Mouse (Mus musculus): Measurements from ENCODE around the gene Zdhhc19.
"Not testable (repeated sequence)": the region's sequence is repeated elsewhere in the genome, so short reads cannot be mapped to it uniquely, and the experiment has no call there.

Zdhhc19 gene

DNA sequence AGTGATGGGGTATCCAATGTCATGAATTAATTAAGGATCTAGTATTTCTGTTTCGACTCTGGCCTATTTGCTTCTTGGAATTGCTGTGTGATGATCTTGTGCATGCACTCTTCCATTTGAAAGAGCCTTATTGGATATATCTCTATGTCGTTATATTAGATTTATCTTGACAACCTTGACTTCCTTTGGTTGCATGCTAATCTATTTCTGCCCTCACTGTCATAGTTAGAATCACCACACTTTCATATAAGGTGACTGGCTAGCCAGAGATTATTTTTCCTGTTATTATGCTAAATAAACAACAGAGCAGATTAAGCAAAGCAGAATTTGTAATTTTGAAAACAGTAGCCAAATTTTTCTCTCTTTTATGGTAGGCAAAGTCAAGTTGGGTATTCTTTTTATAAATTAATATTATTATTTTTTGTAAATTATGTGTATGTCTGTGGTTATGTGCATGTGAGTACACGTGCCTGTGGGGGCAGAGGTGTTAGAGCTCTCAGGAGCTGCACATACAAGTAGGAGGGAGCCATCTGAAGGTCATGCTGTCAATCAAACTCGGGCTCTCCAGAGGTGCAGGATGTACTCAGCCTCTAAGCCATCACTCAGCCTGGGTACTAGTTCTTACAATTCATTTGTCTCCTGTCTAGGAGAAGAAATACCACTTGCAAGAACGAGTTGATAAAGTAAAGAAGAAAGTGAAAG, 26.5 kb upstream of the Zdhhc19 start:
- DNase-seq (ENCODE audit: low read depth, low spot score) = no peak
- no peaks in the 10 kb centered on the region for H3K27me3 ChIP-seq (ENCODE audit: control insufficient read depth, insufficient read depth, low read length, poor library complexity, severe bottlenecking)
- H3K36me3 ChIP-seq (ENCODE audit: control insufficient read depth, insufficient read depth, low read length, poor library complexity, severe bottlenecking) = peaks cover 7% of the 10 kb centered on the region; the same call in 1 of the 2 replicates

DNA sequence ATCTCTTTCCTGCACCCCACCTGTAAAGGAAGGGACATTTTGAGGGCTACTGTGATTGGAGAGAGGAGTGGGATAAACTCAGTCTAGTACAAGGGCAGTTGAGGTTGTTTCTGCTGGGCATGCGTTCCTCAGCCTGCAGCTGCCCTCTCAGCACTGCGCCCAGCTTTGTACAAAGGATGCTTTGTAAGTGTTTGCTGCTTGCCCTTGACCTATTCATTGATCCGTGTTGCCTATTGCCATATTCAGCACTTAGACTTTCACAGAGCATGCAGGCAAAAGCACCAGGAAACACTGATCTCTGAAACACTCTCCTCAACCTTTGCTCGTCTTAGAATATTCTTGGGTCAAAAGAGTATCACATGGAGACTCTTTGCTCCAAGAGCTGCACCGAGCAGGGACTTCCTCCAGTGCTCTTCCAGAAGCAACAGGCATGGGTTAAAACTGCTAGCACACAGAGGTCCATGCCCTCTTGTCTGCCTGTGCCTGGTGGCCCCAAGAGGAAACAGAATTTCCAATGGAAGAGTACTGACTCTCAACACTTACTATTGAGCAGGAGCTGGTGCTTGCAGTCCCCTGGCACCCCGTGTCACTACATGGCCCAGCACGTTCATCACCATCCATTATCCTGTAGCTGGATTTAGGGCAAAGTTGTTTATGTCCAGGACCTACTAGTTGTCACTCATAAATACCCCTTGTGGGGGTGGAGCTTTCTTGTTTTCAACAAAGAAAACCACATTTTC, 23.6 kb upstream of the Zdhhc19 start:
- H3K36me3 ChIP-seq (ENCODE audit: control insufficient read depth, insufficient read depth, low read length, poor library complexity, severe bottlenecking) = peaks cover 7% of the 10 kb centered on the region; the same call in 1 of the 2 replicates
- H3K27me3 ChIP-seq (ENCODE audit: control insufficient read depth, insufficient read depth, low read length, poor library complexity, severe bottlenecking) = no peaks in the 10 kb centered on the region
- DNase-seq (ENCODE audit: low read depth, low spot score) = no peak

DNA sequence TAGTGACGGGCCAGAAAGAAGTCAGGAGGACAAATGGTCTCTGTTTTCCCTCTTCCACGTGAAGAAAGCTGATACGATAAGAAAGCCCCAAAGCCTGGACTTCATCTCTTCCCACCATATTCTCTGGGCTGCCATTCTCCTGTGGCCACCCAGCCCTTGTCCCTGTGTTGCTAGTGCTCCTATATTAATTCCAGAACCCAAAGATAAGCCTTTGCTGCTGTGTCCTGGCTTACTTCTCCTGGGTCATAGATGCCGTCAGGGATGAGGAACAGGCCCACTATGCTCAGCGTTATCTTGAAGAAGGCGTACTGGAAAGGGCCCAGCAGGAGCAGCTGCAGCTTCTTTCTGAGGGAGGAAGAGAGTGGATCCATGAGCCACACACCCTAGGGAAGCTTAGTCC, 18.8 kb upstream of the Zdhhc19 start:
- Histone ChIP-seq H3K27me3 (ENCODE audit: control insufficient read depth, insufficient read depth, low read length, poor library complexity, severe bottlenecking) (no peaks in the 10 kb centered on the region), H3K36me3 (ENCODE audit: control insufficient read depth, insufficient read depth, low read length, poor library complexity, severe bottlenecking) (no peaks in the 10 kb centered on the region)
- no peak for DNase-seq (ENCODE audit: low read depth, low spot score)

DNA sequence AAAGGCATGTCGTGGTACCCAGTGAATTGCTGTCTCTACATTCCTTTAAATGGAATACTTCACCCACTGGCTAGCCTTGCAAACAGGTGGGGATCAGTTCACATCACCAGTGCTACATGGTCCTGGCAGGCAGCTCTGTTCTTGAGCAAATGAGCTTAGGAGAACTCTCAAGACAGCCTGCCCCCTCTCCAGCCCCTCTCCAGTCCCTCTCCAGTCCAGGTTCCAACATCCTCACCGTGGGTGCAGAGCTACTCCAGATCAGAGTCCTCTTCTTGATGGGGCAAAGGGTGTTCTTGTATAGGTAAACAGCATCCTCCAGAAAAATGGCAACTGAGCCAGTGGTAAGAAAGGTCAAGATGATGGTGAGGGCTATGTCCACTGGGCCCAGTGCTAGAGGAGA, 16.6 kb upstream of the Zdhhc19 start:
- no peaks in the 10 kb centered on the region for H3K36me3 ChIP-seq (ENCODE audit: control insufficient read depth, insufficient read depth, low read length, poor library complexity, severe bottlenecking)
- no peaks in the 10 kb centered on the region for H3K27me3 ChIP-seq (ENCODE audit: control insufficient read depth, insufficient read depth, low read length, poor library complexity, severe bottlenecking)
- no peak for DNase-seq (ENCODE audit: low read depth, low spot score)

DNA sequence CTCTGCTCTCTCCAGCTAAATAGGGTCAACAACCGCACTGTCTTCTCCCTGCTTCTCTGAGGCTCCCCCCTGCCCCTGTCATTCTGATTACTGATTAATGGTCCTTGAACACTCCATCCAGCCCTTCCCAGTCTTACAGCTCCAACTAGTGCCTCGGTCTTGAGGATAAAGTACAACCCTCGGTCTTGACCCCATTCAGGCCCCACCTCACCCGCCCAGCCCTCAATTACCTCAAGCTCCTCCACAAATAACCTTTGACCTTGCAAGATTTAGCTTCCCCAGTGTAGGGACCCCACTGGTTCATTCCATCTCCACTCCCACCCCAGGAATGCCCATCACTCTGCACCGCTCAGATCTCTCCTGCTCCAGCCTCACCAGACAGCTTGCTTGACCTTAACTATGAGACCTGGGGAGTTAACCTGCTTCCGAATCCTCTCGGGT, 11.6 kb upstream of the Zdhhc19 start:
- Histone ChIP-seq H3K36me3 (ENCODE audit: control insufficient read depth, insufficient read depth, low read length, poor library complexity, severe bottlenecking) (no peaks in the 10 kb centered on the region), H3K27me3 (ENCODE audit: control insufficient read depth, insufficient read depth, low read length, poor library complexity, severe bottlenecking) (no peaks in the 10 kb centered on the region)
- DNase-seq (ENCODE audit: low read depth, low spot score) = no peak

DNA sequence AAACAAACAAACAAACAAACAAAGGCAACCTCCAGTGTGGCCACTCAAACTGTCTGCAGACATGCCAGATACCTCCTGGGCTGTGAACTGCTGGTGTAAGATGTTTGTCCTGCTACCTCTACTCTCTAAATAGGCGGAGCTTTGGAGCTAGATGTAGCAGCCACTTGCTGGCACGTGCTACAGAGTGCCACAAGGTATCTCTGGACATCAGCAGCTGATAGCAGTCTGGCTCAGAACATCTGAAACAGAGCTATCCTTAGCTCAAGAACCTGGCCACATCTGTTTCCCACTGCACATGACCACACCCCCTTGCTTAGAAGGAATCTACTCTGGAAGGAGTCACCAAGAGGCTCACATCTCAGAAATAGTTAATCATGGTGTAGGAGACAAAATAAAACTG, 10.9 kb upstream of the Zdhhc19 start:
- H3K36me3 ChIP-seq (ENCODE audit: control insufficient read depth, insufficient read depth, low read length, poor library complexity, severe bottlenecking) = no peaks in the 10 kb centered on the region
- DNase-seq (ENCODE audit: low read depth, low spot score) = no peak

DNA sequence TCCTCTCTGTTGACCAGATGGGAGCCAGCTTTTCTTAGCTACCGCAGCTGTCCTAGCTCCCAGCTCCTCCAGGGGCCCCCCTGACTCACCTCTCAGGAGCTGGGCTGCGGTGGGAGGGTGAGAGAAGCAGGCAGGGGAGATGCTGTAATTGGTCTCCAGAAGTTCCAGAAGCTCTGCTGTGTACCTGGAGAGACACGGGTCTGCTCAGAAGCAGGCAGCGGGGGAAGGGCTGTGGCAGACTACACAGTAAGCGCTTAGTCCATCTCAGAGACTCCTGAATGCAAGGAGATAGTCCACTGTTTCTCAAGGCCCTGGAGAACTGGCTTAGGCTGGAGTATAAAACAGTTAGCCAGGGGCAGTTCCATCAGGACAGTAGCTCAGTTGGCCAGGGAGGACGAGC, 10.0 kb upstream of the Zdhhc19 start:
- no peak for DNase-seq (ENCODE audit: low read depth, low spot score)
- H3K36me3 ChIP-seq (ENCODE audit: control insufficient read depth, insufficient read depth, low read length, poor library complexity, severe bottlenecking) = no peaks in the 10 kb centered on the region
- H3K27me3 ChIP-seq (ENCODE audit: control insufficient read depth, insufficient read depth, low read length, poor library complexity, severe bottlenecking) = no peaks in the 10 kb centered on the region

More for the DNA sequence above, 10.9 kb upstream of the Zdhhc19 start:
- H3K27me3 ChIP-seq (ENCODE audit: control insufficient read depth, insufficient read depth, low read length, poor library complexity, severe bottlenecking) = no peaks in the 10 kb centered on the region

DNA sequence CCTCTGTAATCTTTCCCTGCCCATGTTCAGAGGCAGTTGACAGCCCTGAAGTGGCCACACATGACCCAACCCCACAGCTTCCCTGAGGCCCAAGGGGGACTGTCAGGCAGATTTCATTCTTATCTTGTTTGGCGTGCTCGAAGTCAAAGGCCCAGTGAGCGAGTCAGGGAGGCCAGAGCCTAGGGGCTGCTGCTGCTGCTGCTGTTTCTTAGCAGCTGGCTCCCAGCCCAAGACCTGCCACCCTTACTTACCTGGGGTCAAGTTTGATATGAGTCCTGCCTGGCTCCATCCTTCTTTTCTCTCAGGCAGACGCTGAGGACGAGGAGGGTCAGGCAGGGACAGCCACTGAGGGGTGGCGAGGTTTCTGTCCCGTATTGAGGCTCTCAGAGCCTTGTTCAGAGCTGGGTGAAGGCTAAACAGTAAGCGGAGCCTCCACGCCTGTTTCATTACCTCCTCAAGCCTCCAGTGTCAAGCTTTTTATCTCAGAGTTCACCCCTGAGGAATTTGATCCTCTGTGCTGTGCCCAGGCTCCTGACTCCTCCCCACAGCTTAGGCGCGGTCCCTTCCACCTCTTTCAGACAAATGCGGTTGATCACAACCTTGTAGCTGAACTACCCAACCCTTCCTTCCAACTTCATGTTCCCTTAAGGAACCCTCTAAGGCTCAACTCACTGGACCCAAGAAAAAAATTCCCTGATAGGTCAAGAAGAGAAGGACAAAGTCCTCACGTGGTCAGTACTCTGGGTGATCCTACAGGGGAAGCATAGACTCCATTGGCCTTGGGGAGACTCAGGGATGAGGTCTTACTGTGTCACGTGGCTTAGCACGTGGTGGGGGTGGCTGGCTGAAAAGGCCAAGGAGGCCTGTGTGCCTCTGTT, 8.6 kb upstream of the Zdhhc19 start, which contains the start of gene Slc51a:
Gene Slc51a, minus strand, starts transcription at position 646 of the 878 bp plus-strand sequence.
- no peak for DNase-seq (ENCODE audit: low read depth, low spot score)

DNA sequence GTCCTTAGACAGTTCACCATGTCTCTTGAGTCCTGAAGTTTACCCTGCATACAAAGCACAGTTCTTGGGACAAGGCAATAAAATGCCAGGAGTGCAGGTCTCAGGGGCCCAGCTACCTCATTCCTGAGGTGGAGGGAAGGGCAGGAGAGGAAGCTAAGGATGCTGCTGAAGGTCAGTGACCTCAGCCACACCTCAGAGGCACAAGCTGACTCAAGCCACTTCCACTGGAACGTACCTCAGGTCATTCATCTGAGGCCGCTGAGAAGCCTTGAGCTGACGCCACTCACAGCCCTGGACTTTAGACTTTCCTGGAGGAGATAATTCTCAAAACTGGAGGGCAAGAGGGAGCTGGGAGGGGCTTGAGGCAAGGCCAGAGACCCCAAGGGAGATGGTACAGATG, 7.1 kb upstream of the Zdhhc19 start:
- no peaks in the 10 kb centered on the region for H3K27me3 ChIP-seq (ENCODE audit: control insufficient read depth, insufficient read depth, low read length, poor library complexity, severe bottlenecking)
- no peaks in the 10 kb centered on the region for H3K36me3 ChIP-seq (ENCODE audit: control insufficient read depth, insufficient read depth, low read length, poor library complexity, severe bottlenecking)
- no peak for DNase-seq (ENCODE audit: low read depth, low spot score)

More for the DNA sequence above, 8.6 kb upstream of the Zdhhc19 start, which contains the start of gene Slc51a:
- H3K36me3 ChIP-seq (ENCODE audit: control insufficient read depth, insufficient read depth, low read length, poor library complexity, severe bottlenecking) = no peaks in the 10 kb centered on the region
- no peaks in the 10 kb centered on the region for H3K27me3 ChIP-seq (ENCODE audit: control insufficient read depth, insufficient read depth, low read length, poor library complexity, severe bottlenecking)

DNA sequence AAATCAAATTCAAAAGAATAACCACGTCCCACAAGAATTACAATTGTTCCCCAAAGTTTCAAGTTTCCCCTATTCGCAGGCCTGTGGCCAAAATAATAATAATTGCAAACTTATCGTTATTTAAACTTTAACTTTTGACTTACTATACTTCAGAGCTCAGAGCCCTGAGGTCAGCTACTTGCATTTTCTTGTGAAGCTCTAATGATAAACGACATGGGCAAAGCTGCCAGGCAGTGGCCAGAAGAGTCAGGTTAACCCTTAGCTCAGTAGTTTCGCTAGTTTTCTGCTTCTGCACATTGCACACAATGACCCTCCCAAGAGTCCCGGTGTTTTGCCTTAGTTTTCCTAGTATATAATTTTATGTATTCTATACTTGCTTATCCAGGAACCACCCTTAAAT, 1.7 kb upstream of the Zdhhc19 start:
- H3K36me3 ChIP-seq (ENCODE audit: control insufficient read depth, insufficient read depth, low read length, poor library complexity, severe bottlenecking); DNase-seq (ENCODE audit: low read depth, low spot score); H3K27me3 ChIP-seq (ENCODE audit: control insufficient read depth, insufficient read depth, low read length, poor library complexity, severe bottlenecking): not testable (repeated sequence)

DNA sequence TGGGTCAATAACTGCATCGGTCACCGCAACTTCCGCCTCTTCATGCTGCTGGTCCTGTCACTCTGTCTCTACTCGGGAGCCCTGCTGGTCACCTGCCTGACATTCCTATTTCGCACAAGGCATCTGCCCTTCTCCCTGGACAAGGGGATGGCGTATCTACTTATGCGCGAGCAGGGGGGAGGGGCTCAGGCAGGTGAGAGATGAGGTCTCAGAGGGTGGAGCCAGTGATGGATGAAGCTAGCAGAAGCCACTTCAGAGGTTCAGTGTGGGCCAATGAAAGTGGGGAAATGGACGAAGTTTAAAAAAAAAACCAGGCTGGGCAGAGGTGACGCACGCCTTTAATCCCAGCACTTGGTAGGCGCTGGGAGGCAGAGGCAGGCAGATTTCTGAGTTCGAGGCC, 2.9 kb downstream of the Zdhhc19 start:
- no peaks in the 10 kb centered on the region for H3K27me3 ChIP-seq (ENCODE audit: control insufficient read depth, insufficient read depth, low read length, poor library complexity, severe bottlenecking)
- H3K36me3 ChIP-seq (ENCODE audit: control insufficient read depth, insufficient read depth, low read length, poor library complexity, severe bottlenecking) = no peaks in the 10 kb centered on the region
- DNase-seq (ENCODE audit: low read depth, low spot score) = no peak

DNA sequence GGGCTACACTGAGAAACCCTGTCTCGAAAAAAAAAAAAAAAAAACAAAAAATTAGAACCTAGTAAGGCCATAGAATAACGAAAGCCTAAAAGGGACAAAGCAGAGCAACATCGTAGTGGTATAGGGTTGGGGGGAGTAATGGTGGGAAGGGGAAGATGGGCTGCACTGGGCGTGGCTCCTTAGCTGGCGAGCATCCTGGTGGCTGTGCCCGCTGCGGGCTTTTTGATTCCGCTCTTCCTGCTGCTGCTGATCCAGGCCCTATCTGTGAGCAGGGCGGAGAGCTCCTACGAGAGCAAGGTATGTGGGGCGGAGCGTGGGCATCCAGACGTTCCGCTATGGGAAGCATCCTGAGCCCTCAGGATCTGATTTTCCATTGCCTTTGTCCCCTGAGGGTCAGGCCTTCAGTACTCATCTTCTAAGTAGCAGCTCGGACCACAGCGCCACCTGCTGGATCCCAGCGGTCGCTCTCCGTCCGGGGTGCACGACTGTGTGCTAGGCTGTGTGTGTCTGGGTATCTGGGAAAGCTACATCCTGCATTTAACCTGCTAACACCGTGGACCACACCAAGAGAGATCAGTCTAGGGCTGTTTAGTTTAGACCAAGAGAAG, 3.5 kb downstream of the Zdhhc19 start:
- H3K36me3 ChIP-seq (ENCODE audit: control insufficient read depth, insufficient read depth, low read length, poor library complexity, severe bottlenecking) = no peaks in the 10 kb centered on the region
- H3K27me3 ChIP-seq (ENCODE audit: control insufficient read depth, insufficient read depth, low read length, poor library complexity, severe bottlenecking) = no peaks in the 10 kb centered on the region
- peak; percentile 82 for DNase-seq (ENCODE audit: low read depth, low spot score)

DNA sequence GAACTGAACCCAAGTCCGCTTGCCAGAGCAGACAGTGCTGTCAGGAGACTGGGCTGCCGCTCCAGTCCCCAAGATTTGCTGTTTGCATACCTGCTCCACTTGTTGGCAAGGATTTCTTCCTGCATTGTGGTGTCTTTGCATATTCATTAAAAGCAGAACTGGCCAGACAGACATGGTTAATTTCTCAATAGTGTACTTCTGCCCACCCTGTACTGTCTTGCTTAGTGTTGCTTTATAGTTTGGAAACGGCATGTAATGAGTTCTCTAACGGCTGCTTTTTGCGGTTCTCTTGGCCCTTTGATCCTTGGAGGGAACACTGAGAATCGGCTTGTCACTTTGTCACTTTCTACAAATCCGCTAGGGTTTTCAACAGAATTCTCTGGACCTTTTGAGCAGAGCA, 5.4 kb downstream of the Zdhhc19 start:
- no peaks in the 10 kb centered on the region for H3K36me3 ChIP-seq (ENCODE audit: control insufficient read depth, insufficient read depth, low read length, poor library complexity, severe bottlenecking)
- no peaks in the 10 kb centered on the region for H3K27me3 ChIP-seq (ENCODE audit: control insufficient read depth, insufficient read depth, low read length, poor library complexity, severe bottlenecking)
- DNase-seq (ENCODE audit: low read depth, low spot score) = no peak

DNA sequence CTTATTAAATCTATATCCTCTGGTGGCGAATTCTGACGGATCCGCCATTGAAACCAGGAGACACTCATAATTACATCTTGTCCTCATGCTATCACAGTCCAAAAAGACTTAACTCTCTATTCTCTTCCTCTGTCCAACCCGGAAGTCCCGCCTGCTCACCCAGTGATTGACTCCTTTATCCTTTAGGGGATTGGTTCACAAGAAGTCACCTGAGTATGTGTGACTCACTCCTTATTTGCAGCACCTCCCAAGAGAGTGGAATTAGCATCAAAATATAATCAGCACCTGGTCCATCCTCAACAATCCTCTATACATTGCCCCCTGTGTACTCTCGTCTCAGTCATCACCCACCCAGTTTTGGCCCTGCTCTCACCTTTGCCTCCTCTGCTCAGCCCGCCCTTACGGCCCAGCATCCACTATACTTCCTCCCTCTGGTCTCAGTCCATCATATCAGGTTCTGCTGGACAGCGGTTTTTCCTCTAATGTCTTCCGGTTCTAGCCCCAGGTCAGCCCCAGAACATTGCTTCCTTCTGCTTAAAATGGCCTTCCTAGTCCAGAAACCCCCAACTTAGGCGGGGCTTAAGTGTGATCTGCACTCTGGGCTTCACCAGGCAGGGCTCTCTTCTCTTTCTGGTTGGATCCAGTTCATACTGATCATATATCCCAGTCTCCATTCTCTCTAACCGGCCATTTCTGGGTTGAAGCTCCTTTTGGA, 6.7 kb downstream of the Zdhhc19 start:
- H3K27me3 ChIP-seq (ENCODE audit: control insufficient read depth, insufficient read depth, low read length, poor library complexity, severe bottlenecking) = no peaks in the 10 kb centered on the region
- no peaks in the 10 kb centered on the region for H3K36me3 ChIP-seq (ENCODE audit: control insufficient read depth, insufficient read depth, low read length, poor library complexity, severe bottlenecking)
- no peak for DNase-seq (ENCODE audit: low read depth, low spot score)

Data from splenic B cell, adult 2 months (primary cell).